In the genomic region with DNA sequence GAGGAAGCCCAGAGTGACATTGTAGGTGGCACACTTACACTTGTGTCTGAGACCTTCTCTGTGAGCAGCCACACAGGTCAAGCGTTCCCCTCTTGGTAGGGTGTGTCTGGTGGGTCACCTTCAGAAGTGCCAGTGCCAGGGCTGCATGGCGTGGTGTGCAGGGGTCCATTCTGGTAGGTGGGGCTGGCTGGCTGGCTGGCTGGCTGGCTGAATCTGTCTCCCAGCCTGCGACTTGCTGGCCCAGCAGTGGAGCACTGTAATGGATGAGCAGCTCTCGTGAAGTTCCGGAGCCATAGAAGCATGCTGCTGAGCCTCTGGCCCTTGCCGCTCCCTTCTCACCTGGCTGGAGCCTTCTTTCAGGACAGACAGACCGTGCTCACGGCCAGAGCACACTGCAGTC, we compare ENCODE assay signal across 8 mouse cellular contexts. TPM values are rescaled to one million over a fixed set of nuclear protein-coding genes. Genes with fewer than 3 reads are reported as not detected.
A peak's percentile ranks its signal among the peaks of the same experiment; 100 is the strongest.
DNase-seq lines count a peak whose midpoint lies in the region; ATAC-seq and TF ChIP-seq lines count a peak whose summit lies in the region.

No protein-coding gene starts in this region.

- peaks cover 40% of the 10 kb centered on the region for H3K4me1 ChIP-seq in heart, embryonic 11.5 days (ENCODE audit: control insufficient read depth, insufficient read depth, low read length)
- H3K4me1 ChIP-seq in CH12.LX (ENCODE audit: control insufficient read depth in 1 of 2, insufficient read depth in 2 of 2) = peaks cover 43 to 96% of the 10 kb centered on the region in 2 experiments
- peaks cover 47% of the 10 kb centered on the region for H3K4me1 ChIP-seq in forebrain, postnatal 0 days (ENCODE audit: insufficient read depth)
- H3K4me1 ChIP-seq in liver, postnatal 0 days (ENCODE audit: insufficient read depth) = peaks cover 84% of the 10 kb centered on the region

- no peak for DNase-seq in heart, postnatal 4 days
- DNase-seq in CH12.LX (ENCODE audit: extremely low read depth) (no peak), MN1 (ENCODE audit: low spot score) (no peak)
- DNase-seq in forebrain, postnatal 0 days = no peak
- DNase-seq in liver, postnatal 0 days = no peak
- no peak for DNase-seq in frontal cortex, postnatal 10 days (ENCODE audit: low spot score in 2 of 2)
- no peak for DNase-seq in adrenal gland, adult 18-20 months (ENCODE audit: low spot score in 2 of 2)

- 72% methylated on average over 8 of the region's 8 CpGs for WGBS in heart, embryonic 11.5 days (ENCODE audit: insufficient replicate concordance)
- 27% methylated on average over 8 of the region's 8 CpGs for WGBS in forebrain, postnatal 0 days
- WGBS in liver, postnatal 0 days (ENCODE audit: insufficient replicate concordance) = 69% methylated on average over 8 of the region's 8 CpGs

- no peak overlapping the region for H3K27ac ChIP-seq in heart, embryonic 11.5 days (ENCODE audit: low read depth, low read length)
- peak overlapping the region; percentile 98 for H3K27ac ChIP-seq in CH12.LX (ENCODE audit: insufficient read depth, low read depth)
- H3K27ac ChIP-seq in forebrain, postnatal 0 days (ENCODE audit: low read depth, low read length) = peak overlapping the region; percentile 68
- H3K27ac ChIP-seq in liver, postnatal 0 days (ENCODE audit: low read depth) = peak overlapping the region; percentile 93

- no peaks in the 10 kb centered on the region for H3K9me3 ChIP-seq in heart, embryonic 11.5 days (replicated peaks; ENCODE audit: control insufficient read depth, low read length)
- no peaks in the 10 kb centered on the region for H3K9me3 ChIP-seq in CH12.LX (replicated peaks; ENCODE audit: low read length)
- H3K9me3 ChIP-seq in forebrain, postnatal 0 days (ENCODE audit: low read length) = no peaks in the 10 kb centered on the region
- H3K9me3 ChIP-seq in liver, postnatal 0 days (ENCODE audit: low read length) = no peaks in the 10 kb centered on the region

- H3K9ac ChIP-seq in heart, embryonic 11.5 days (ENCODE audit: low read depth, low read length) = no peak overlapping the region; the same call in 1 of the 2 replicates
- H3K9ac ChIP-seq in CH12.LX (ENCODE audit: insufficient read depth, low read depth) = peak overlapping the region; percentile 34
- H3K9ac ChIP-seq in forebrain, postnatal 0 days = peak overlapping the region; percentile 39
- H3K9ac ChIP-seq in liver, postnatal 0 days (replicated peaks) = peak overlapping the region; percentile 47

- dilution Hi-C loops in CH12.LX (cut with MboI; ENCODE audit: extremely low pct_ligation_motif_present, extremely low pct_unique_long_range_greater_than_20kb, low sequenced_read_pairs) = no loop called here

- no peak for ATAC-seq in heart, embryonic 11.5 days (replicated peaks; ENCODE audit: insufficient number of reproducible peaks, low FRiP score, low TSS enrichment)
- ATAC-seq in forebrain, postnatal 0 days = peak; percentile 20; the same call in 1 of the 2 replicates
- ATAC-seq in liver, postnatal 0 days = no peak

- H3K36me3 ChIP-seq in heart, embryonic 11.5 days (ENCODE audit: control insufficient read depth, insufficient read depth, low read length) = no peaks in the 10 kb centered on the region
- peaks cover 4 to 29% of the 10 kb centered on the region in 2 experiments for H3K36me3 ChIP-seq in CH12.LX (replicated peaks in 1 of 2; ENCODE audit: control insufficient read depth in 1 of 2, insufficient read depth in 1 of 2, low read length in 1 of 2)
- H3K36me3 ChIP-seq in forebrain, postnatal 0 days (ENCODE audit: insufficient read depth) = no peaks in the 10 kb centered on the region
- 0 out of 2 replicates have a peak, but pooled peaks cover 2% of the 10 kb centered on the region for H3K36me3 ChIP-seq in liver, postnatal 0 days (replicated peaks; ENCODE audit: insufficient read depth, low read length)

- no peak for TF ChIP-seq CTCF in CH12.LX (conservative IDR thresholded peaks at IDR 0.05 in 1 of 2, IDR thresholded peaks at IDR 0.05 in 1 of 2; ENCODE audit: low read depth in 2 of 2, low read length in 2 of 2)
- no peak for TF ChIP-seq CTCF in forebrain, postnatal 0 days (IDR thresholded peaks at IDR 0.05; ENCODE audit: low read depth)
- TF ChIP-seq CTCF in liver, postnatal 0 days (IDR thresholded peaks at IDR 0.05; ENCODE audit: low read depth) = no peak

- TF ChIP-seq RAD21 in CH12.LX (IDR thresholded peaks at IDR 0.05; ENCODE audit: low read depth, low read length) = no peak

- TF ChIP-seq POLR2A in CH12.LX (IDR thresholded peaks at IDR 0.05; ENCODE audit: low read depth, low read length) = no peak

- peaks cover 100% of the 10 kb centered on the region for H3K79me2 ChIP-seq in CH12.LX (replicated peaks; ENCODE audit: control insufficient read depth, extremely low read depth, insufficient read depth, poor library complexity, severe bottlenecking)

- in situ Hi-C loops in CH12.LX (cut with MboI; ENCODE audit: low pct_ligation_motif_present, low pct_unique_long_range_greater_than_20kb, low sequenced_read_pairs) = loop anchor here (5.0 kb wide), 1 partner anchor 33 kb away; no protein-coding TSS in a partner anchor

- H3K4me3 ChIP-seq in heart, embryonic 11.5 days (ENCODE audit: low read depth, low read length) = no peak overlapping the region
- peak overlapping the region; percentile 29 to 55 (median 48) for H3K4me3 ChIP-seq in CH12.LX (replicated peaks in 1 of 3; ENCODE audit: low read depth in 2 of 3, low read length in 2 of 3, poor library complexity in 1 of 3)
- H3K4me3 ChIP-seq in forebrain, postnatal 0 days (ENCODE audit: low read depth, low read length) = peak overlapping the region; percentile 21; the same call in 1 of the 2 replicates
- H3K4me3 ChIP-seq in liver, postnatal 0 days (ENCODE audit: low read depth, low read length) = peak overlapping the region; percentile 14; the same call in 1 of the 2 replicates

- TF ChIP-seq EP300 in CH12.LX (IDR thresholded peaks at IDR 0.05; ENCODE audit: low read length) = no peak
- TF ChIP-seq EP300 in liver, postnatal 0 days (IDR thresholded peaks at IDR 0.05; ENCODE audit: low read depth) = no peak

- peak overlapping the region; percentile 31 for H3K4me2 ChIP-seq in heart, embryonic 11.5 days
- peak overlapping the region; percentile 74 for H3K4me2 ChIP-seq in CH12.LX (ENCODE audit: insufficient read depth, low read depth, poor library complexity, severe bottlenecking)
- peak overlapping the region; percentile 50 for H3K4me2 ChIP-seq in forebrain, postnatal 0 days (ENCODE audit: low read depth)
- peak overlapping the region; percentile 42 for H3K4me2 ChIP-seq in liver, postnatal 0 days (ENCODE audit: low read depth, low read length)

- no peaks in the 10 kb centered on the region for H3K27me3 ChIP-seq in heart, embryonic 11.5 days (ENCODE audit: control insufficient read depth, insufficient read depth, low read length)
- no peaks in the 10 kb centered on the region for H3K27me3 ChIP-seq in CH12.LX (replicated peaks)
- H3K27me3 ChIP-seq in forebrain, postnatal 0 days (ENCODE audit: insufficient read depth, low read length) = no peaks in the 10 kb centered on the region
- no peaks in the 10 kb centered on the region for H3K27me3 ChIP-seq in liver, postnatal 0 days (ENCODE audit: insufficient read depth, low read length)

TF ChIP-seq in CH12.LX, 34 proteins besides CTCF, POLR2A, EP300 and RAD21:
- TF ChIP-seq MAZ (IDR thresholded peaks at IDR 0.05; ENCODE audit: low read depth, low read length) (0 out of 2 replicates have a peak, but pooled peaks have one; percentile 20), TBP (conservative IDR thresholded peaks at IDR 0.05; ENCODE audit: low read depth, low read length) (no peak), UBTF (IDR thresholded peaks at IDR 0.05; ENCODE audit: low read depth, low read length) (peak; percentile 26; the same call in 1 of the 2 replicates)

RNA-seq across cellular contexts. Expression of a gene that starts 7.8 kb away (rescaled TPM):
- polyA plus RNA-seq in heart, embryonic 11.5 days (2014; fragmentation: Nextera tagmentation; extraction: Ambion mirVana) = 68.5 and 78.1 TPM in 2 replicates
- 100 to 1,000 TPM; 554 to 566 TPM for total RNA-seq in heart, postnatal 4 days (2021)
- total RNA-seq in CH12.LX (2012; rRNA removed) = 300 and 318 TPM in 2 replicates
- total RNA-seq in CH12.LX (2014; rRNA removed) = 223 and 251 TPM in 2 replicates
- polyA plus RNA-seq in CH12.LX (2012; ENCODE audit: insufficient read length, low read depth) = 465 and 470 TPM in 2 replicates
- 577 and 690 TPM in 2 replicates for total RNA-seq in forebrain, postnatal 0 days (2014; rRNA removed)
- polyA plus RNA-seq in forebrain, postnatal 0 days (2015; fragmentation: Nextera tagmentation; extraction: Ambion mirVana) = 229 and 259 TPM in 2 replicates
- 105 and 110 TPM in 2 replicates for polyA plus RNA-seq in liver, postnatal 0 days (2015; fragmentation: Nextera tagmentation; extraction: Ambion mirVana)
- total RNA-seq in adrenal gland, adult 18-20 months (2021) = 1,000 to 10,000 TPM; 1,159 to 1,329 TPM
